ENCODE assay signal across 7 mouse cellular contexts in genomic region chr1:143740581-143740980, GRCm38 (mm10). TPM values are rescaled to one million over a fixed set of nuclear protein-coding genes. Genes with fewer than 3 reads are reported as not detected.
DNase-seq lines count a peak whose midpoint lies in the region; ATAC-seq and TF ChIP-seq lines count a peak whose summit lies in the region.

No protein-coding gene starts in this region.

- no peak for DNase-seq in kidney, postnatal 0 days (ENCODE audit: low spot score)
- DNase-seq in kidney, postnatal 25 days = no peak
- DNase-seq in cerebellum, adult 2 months = peak; percentile 40 to 60
- no peak for DNase-seq in ovary, postnatal 36 days (ENCODE audit: low spot score)

- peak overlapping the region; percentile 86; the same call in 1 of the 2 replicates for H3K4me2 ChIP-seq in kidney, postnatal 0 days (ENCODE audit: low read length)
- peak overlapping the region; percentile 86 for H3K4me2 ChIP-seq in liver, embryonic 15.5 days

- no peak overlapping the region for H3K4me3 ChIP-seq in kidney, postnatal 0 days (replicated peaks; ENCODE audit: low read depth, low read length)
- H3K4me3 ChIP-seq in cerebellum, adult 2 months (replicated peaks; ENCODE audit: insufficient read depth, low read depth, low read length) = no peak overlapping the region
- H3K4me3 ChIP-seq in cortical plate, adult 2 months (ENCODE audit: insufficient read depth, low read length) = peak overlapping the region; percentile 43; the same call in 1 of the 2 replicates
- H3K4me3 ChIP-seq in liver, embryonic 15.5 days (replicated peaks) = peak overlapping the region; percentile 86

- no peaks in the 10 kb centered on the region for H3K27me3 ChIP-seq in kidney, postnatal 0 days (ENCODE audit: insufficient read depth, low read length)
- H3K27me3 ChIP-seq in cerebellum, adult 2 months (ENCODE audit: control insufficient read depth, insufficient read depth, low read length) = no peaks in the 10 kb centered on the region
- H3K27me3 ChIP-seq in liver, embryonic 15.5 days = no peaks in the 10 kb centered on the region

- TF ChIP-seq CTCF in kidney, postnatal 0 days (IDR thresholded peaks at IDR 0.05; ENCODE audit: low read depth) = no peak
- no peak for TF ChIP-seq CTCF in cerebellum, adult 2 months (IDR thresholded peaks at IDR 0.05; ENCODE audit: borderline replicate concordance, insufficient read depth, low read depth, low read length)
- no peak for TF ChIP-seq CTCF in cortical plate, adult 2 months (IDR thresholded peaks at IDR 0.05; ENCODE audit: extremely low read depth, insufficient read depth, low read length)

- H3K9ac ChIP-seq in kidney, postnatal 0 days (ENCODE audit: low read depth, low read length) = no peak overlapping the region
- H3K9ac ChIP-seq in liver, embryonic 15.5 days = no peak overlapping the region

- H3K9me3 ChIP-seq in kidney, postnatal 0 days (replicated peaks; ENCODE audit: low read length) = no peaks in the 10 kb centered on the region
- H3K9me3 ChIP-seq in liver, embryonic 15.5 days (replicated peaks) = no peaks in the 10 kb centered on the region

- H3K36me3 ChIP-seq in kidney, postnatal 0 days (ENCODE audit: insufficient read depth, low read length) = peaks cover 11% of the 10 kb centered on the region; the same call in 1 of the 2 replicates
- H3K36me3 ChIP-seq in liver, embryonic 15.5 days (replicated peaks) = peaks cover 19% of the 10 kb centered on the region

- H3K4me1 ChIP-seq in kidney, postnatal 0 days (replicated peaks; ENCODE audit: insufficient read depth, low read length) = 0 out of 2 replicates have a peak, but pooled peaks cover 3% of the 10 kb centered on the region
- no peaks in the 10 kb centered on the region for H3K4me1 ChIP-seq in cerebellum, adult 2 months (ENCODE audit: control insufficient read depth, insufficient read depth, low read length)
- peaks cover 2% of the 10 kb centered on the region; the same call in 1 of the 2 replicates for H3K4me1 ChIP-seq in cortical plate, adult 2 months (ENCODE audit: control insufficient read depth, insufficient read depth, low read length)
- H3K4me1 ChIP-seq in liver, embryonic 15.5 days (replicated peaks) = peaks cover 42% of the 10 kb centered on the region

- 86% methylated on average over 10 of the region's 10 CpGs for WGBS in kidney, postnatal 0 days
- 58% methylated on average over 10 of the region's 10 CpGs for WGBS in cerebellum, adult 2 months
- WGBS in liver, embryonic 15.5 days (ENCODE audit: insufficient replicate concordance) = 71% methylated on average over 10 of the region's 10 CpGs

- no peak for ATAC-seq in kidney, postnatal 0 days (replicated peaks; ENCODE audit: low FRiP score, low read depth)
- ATAC-seq in liver, embryonic 15.5 days (ENCODE audit: insufficient read depth) = no peak
- ATAC-seq in inflammation-experienced regulatory T-cells, adult 6 months = no peak

- H3K27ac ChIP-seq in kidney, postnatal 0 days = no peak overlapping the region
- H3K27ac ChIP-seq in cerebellum, adult 2 months (ENCODE audit: insufficient read depth, low read length) = no peak overlapping the region; the same call in 1 of the 2 replicates
- H3K27ac ChIP-seq in cortical plate, adult 2 months (ENCODE audit: insufficient read depth, low read length) = no peak overlapping the region
- H3K27ac ChIP-seq in liver, embryonic 15.5 days (replicated peaks) = no peak overlapping the region; the same call in 1 of the 2 replicates

- no peak for TF ChIP-seq POLR2A in cerebellum, adult 2 months (IDR thresholded peaks at IDR 0.05; ENCODE audit: borderline replicate concordance, insufficient read depth, low read length)
- TF ChIP-seq POLR2A in cortical plate, adult 2 months (IDR thresholded peaks at IDR 0.05; ENCODE audit: extremely low read depth, insufficient read depth, low read length) = no peak

RNA-seq across cellular contexts. Expression of gene Glrx2, which starts 24.4 kb away (rescaled TPM):
- 113 and 121 TPM in 2 replicates for polyA plus RNA-seq in kidney, postnatal 0 days (2015; fragmentation: Nextera tagmentation; extraction: Ambion mirVana)
- 81.6 and 82.1 TPM in 2 replicates for polyA plus RNA-seq in cerebellum, adult 2 months (2012; rRNA removed)
- 107 and 128 TPM in 2 replicates for polyA plus RNA-seq in cortical plate, adult 2 months (2012; rRNA removed)
- 41.4 and 51.2 TPM in 2 replicates for polyA plus RNA-seq in liver, embryonic 15.5 days (2015; fragmentation: Nextera tagmentation; extraction: Ambion mirVana)
- 10 to 100 TPM; 38.7 to 54.4 (median 40.4) TPM for polyA plus RNA-seq in inflammation-experienced regulatory T-cells, adult 6 months (2017; shearing (Covaris generic))

RNA-seq across cellular contexts. Expression of gene Trove2, which starts 36.3 kb away (rescaled TPM):
- 12.4 and 14.1 TPM in 2 replicates for polyA plus RNA-seq in kidney, postnatal 0 days (2015; fragmentation: Nextera tagmentation; extraction: Ambion mirVana)
- 18.8 and 19.5 TPM in 2 replicates for polyA plus RNA-seq in cerebellum, adult 2 months (2012; rRNA removed)
- polyA plus RNA-seq in cortical plate, adult 2 months (2012; rRNA removed) = 13.0 and 13.5 TPM in 2 replicates
- 1.4 and 1.5 TPM in 2 replicates for polyA plus RNA-seq in liver, embryonic 15.5 days (2015; fragmentation: Nextera tagmentation; extraction: Ambion mirVana)
- polyA plus RNA-seq in inflammation-experienced regulatory T-cells, adult 6 months (2017; shearing (Covaris generic)) = 1 to 10 TPM; 4.6 to 6.5 (median 4.7) TPM

RNA-seq across cellular contexts. Expression of gene Uchl5, which starts 36.5 kb away (rescaled TPM):
- 71.6 and 77.5 TPM in 2 replicates for polyA plus RNA-seq in kidney, postnatal 0 days (2015; fragmentation: Nextera tagmentation; extraction: Ambion mirVana)
- polyA plus RNA-seq in cerebellum, adult 2 months (2012; rRNA removed) = 33.8 and 38.9 TPM in 2 replicates
- 32.0 and 33.6 TPM in 2 replicates for polyA plus RNA-seq in cortical plate, adult 2 months (2012; rRNA removed)
- polyA plus RNA-seq in liver, embryonic 15.5 days (2015; fragmentation: Nextera tagmentation; extraction: Ambion mirVana) = 66.6 and 68.9 TPM in 2 replicates
- polyA plus RNA-seq in inflammation-experienced regulatory T-cells, adult 6 months (2017; shearing (Covaris generic)) = 10 to 100 TPM; 49.2 to 94.0 (median 74.1) TPM

RNA-seq across cellular contexts. Expression of gene Cdc73, which starts 37.9 kb away (rescaled TPM):
- polyA plus RNA-seq in kidney, postnatal 0 days (2015; fragmentation: Nextera tagmentation; extraction: Ambion mirVana) = 20.4 TPM in 2 replicates
- 13.0 and 14.3 TPM in 2 replicates for polyA plus RNA-seq in cerebellum, adult 2 months (2012; rRNA removed)
- 13.0 and 14.1 TPM in 2 replicates for polyA plus RNA-seq in cortical plate, adult 2 months (2012; rRNA removed)
- polyA plus RNA-seq in liver, embryonic 15.5 days (2015; fragmentation: Nextera tagmentation; extraction: Ambion mirVana) = 12.7 and 13.4 TPM in 2 replicates
- polyA plus RNA-seq in inflammation-experienced regulatory T-cells, adult 6 months (2017; shearing (Covaris generic)) = 10 to 100 TPM; 17.7 to 21.5 (median 17.9) TPM

Comparison
In these comparisons a context has a peak if more than half of its experiments do, and no peak if none do; other contexts are left out.
1. DNase-seq: peak in cerebellum, adult 2 months (2 of 2); none in kidney, postnatal 0 days (single experiment), kidney, postnatal 25 days (0 of 2) and ovary, postnatal 36 days (single experiment).
2. H3K4me3 ChIP-seq: peak in cortical plate, adult 2 months (single experiment) and liver, embryonic 15.5 days (single experiment); none in kidney, postnatal 0 days (single experiment) and cerebellum, adult 2 months (single experiment).